Mouse (Mus musculus) intestine, embryonic 14.5 days (tissue): ENCODE results near the gene Ube2d1. TPM values are rescaled to one million over a fixed set of nuclear protein-coding genes. Genes with fewer than 3 reads are reported as not detected.

Experiments
- ATAC-seq: fragments of 200-750 bp; cut with Nextera tagmentation; replicated peaks from 2 replicates; pipeline ENCODE4 v1.8.0; 2017; ENCODE audit warnings: low read depth, moderate number of reproducible peaks, moderate TSS enrichment, moderate library complexity; ENCODE audit not compliant: low FRiP score, low TSS enrichment
- DNase-seq: peaks from one replicate; pipeline ENCODE4 v3.0.0-alpha.2; 2018; ENCODE audit warnings: low spot score
- H3K27ac ChIP-seq: fragments of 300-500 bp; sonication (generic); 2 replicates; pipeline ENCODE4 v1.5.1; 2014; ENCODE audit warnings: low read depth, mild to moderate bottlenecking, control low read depth
- H3K27me3 ChIP-seq: fragments of 300-500 bp; sonication (generic); replicated peaks from 2 replicates; pipeline ENCODE4 v1.6.1; 2014; ENCODE audit warnings: low read length, control low read depth; ENCODE audit not compliant: control insufficient read depth, insufficient read depth
- H3K36me3 ChIP-seq: fragments of 300-500 bp; sonication (generic); 2 replicates; pipeline ENCODE4 v1.6.1; 2014; ENCODE audit warnings: low read length, control low read depth; ENCODE audit not compliant: control insufficient read depth, insufficient read depth
- H3K4me1 ChIP-seq: fragments of 300-500 bp; sonication (generic); replicated peaks from 2 replicates; pipeline ENCODE4 v1.6.1; 2014; ENCODE audit warnings: low read length, control low read depth, mixed read lengths; ENCODE audit not compliant: control insufficient read depth, insufficient read depth
- H3K4me2 ChIP-seq: fragments of 300-500 bp; sonication (generic); 2 replicates; pipeline ENCODE4 v1.6.1; 2014; ENCODE audit warnings: low read length
- H3K4me3 ChIP-seq: fragments of 300-500 bp; sonication (generic); 2 replicates; pipeline ENCODE4 v1.5.1; 2014; ENCODE audit warnings: low read depth, low read length, control low read depth, mixed read lengths
- H3K9ac ChIP-seq: fragments of 300-500 bp; sonication (generic); 2 replicates; pipeline ENCODE4 v1.6.1; 2014; ENCODE audit warnings: mild to moderate bottlenecking, low read length
- H3K9me3 ChIP-seq: fragments of 300-500 bp; sonication (generic); 2 replicates; pipeline ENCODE4 v1.6.1; 2016; ENCODE audit warnings: low read length, control low read depth; ENCODE audit not compliant: control insufficient read depth
- WGBS: fragments of 180-500 bp; shearing (Covaris S2); extraction: QIAGEN DNeasy Blood & Tissue Kit; methylation state at CpG from one replicate; pipeline ENCODE4 v1.1.7; 2014; 5-methylcytosine and 5-hydroxymethylcytosine counted together
- polyA plus RNA-seq: library from polyadenylated mRNA; unstranded; fragments of >200 nt; fragmentation: Nextera tagmentation; extraction: Ambion mirVana; gene quantifications from 2 replicates; pipeline ENCODE4 v1.2.1, GENCODE M21; 2014

Gene Ube2d1
- polyA plus RNA-seq, 1 experiment from 2014 or later, result 75.8 TPM

DNA sequence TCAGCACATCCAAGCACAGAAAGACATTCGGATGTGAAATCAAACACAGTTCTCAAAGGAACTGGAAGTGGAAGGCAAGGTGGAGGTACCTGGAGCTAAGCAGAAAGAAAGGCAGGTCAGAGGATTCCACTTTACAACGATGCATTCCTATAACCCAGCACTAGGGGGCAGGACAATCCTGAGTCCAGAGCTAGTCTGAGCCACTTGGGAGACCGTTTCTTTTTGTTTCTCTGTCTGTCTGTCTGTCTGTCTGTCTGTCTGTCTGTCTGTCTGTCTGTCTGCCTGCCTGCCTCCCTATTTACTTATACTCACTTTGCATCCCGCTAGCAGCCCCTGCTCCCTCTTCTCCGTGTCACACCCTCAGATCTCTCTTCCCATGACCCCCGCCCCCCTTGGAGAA, 21.1 kb upstream of the Ube2d1 start:
- no peak overlapping the region for H3K27ac ChIP-seq
- H3K9me3 ChIP-seq, result no peaks in the 10 kb centered on the region
- WGBS, result 15% methylated on average over 6 of the region's 6 CpGs
- DNase-seq, result no peak
- no peak for ATAC-seq
- no peaks in the 10 kb centered on the region for H3K36me3 ChIP-seq
- H3K4me3 ChIP-seq, result no peak overlapping the region
- peak overlapping the region; percentile 26; the same call in 1 of the 2 replicates for H3K4me2 ChIP-seq
- H3K4me1 ChIP-seq, result no peaks in the 10 kb centered on the region
- no peaks in the 10 kb centered on the region for H3K27me3 ChIP-seq
- H3K9ac ChIP-seq, result no peak overlapping the region

DNA sequence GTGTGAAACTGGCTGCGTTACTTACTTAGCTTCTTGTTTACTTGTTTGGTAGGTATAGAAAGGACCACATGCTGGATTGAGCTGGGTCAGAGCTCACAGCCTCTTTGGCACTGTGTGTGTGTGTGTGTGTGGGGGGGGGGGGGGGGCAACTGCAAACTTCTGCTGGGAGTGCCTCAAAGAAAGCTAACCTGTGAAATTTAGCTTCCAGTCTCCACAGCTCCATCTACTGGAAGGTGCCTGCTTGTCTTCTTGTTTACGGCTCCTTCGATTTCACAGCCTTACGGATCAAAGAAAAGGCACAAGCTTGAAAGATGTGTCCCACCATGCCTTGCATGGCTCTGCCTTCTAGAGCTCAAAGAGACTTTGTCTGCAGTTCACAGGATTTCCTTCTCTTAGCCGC, 17.4 kb upstream of the Ube2d1 start:
- no peaks in the 10 kb centered on the region for H3K27me3 ChIP-seq
- DNase-seq (no peak), ATAC-seq (no peak)
- H3K9ac ChIP-seq, result no peak overlapping the region
- no peak overlapping the region for H3K4me3 ChIP-seq
- H3K36me3 ChIP-seq, result no peaks in the 10 kb centered on the region
- H3K4me2 ChIP-seq, result no peak overlapping the region
- no peaks in the 10 kb centered on the region for H3K9me3 ChIP-seq
- H3K4me1 ChIP-seq, result no peaks in the 10 kb centered on the region
- WGBS, result 20% methylated on average over 5 of the region's 5 CpGs
- H3K27ac ChIP-seq, result no peak overlapping the region

GRCm38 (mm10) chr10:71300161-71300560, 15.1 kb upstream of the Ube2d1 start:
- H3K4me2 ChIP-seq, result no peak overlapping the region
- WGBS, result 71% methylated on average over 16 of the region's 16 CpGs
- no peaks in the 10 kb centered on the region for H3K4me1 ChIP-seq
- H3K9me3 ChIP-seq, result no peaks in the 10 kb centered on the region
- no peaks in the 10 kb centered on the region for H3K27me3 ChIP-seq
- no peak overlapping the region for H3K27ac ChIP-seq
- no peak overlapping the region for H3K4me3 ChIP-seq
- no peak overlapping the region for H3K9ac ChIP-seq
- no peak for DNase-seq
- ATAC-seq, result no peak
- no peaks in the 10 kb centered on the region for H3K36me3 ChIP-seq

GRCm38 (mm10) chr10:71293245-71293644, 8.2 kb upstream of the Ube2d1 start:
- no peak overlapping the region for H3K9ac ChIP-seq
- DNase-seq, result no peak
- no peak overlapping the region for H3K4me3 ChIP-seq
- 0 out of 2 replicates have a peak, but pooled peaks cover 8% of the 10 kb centered on the region for H3K4me1 ChIP-seq
- no peaks in the 10 kb centered on the region for H3K36me3 ChIP-seq
- no peak for ATAC-seq
- 53% methylated on average over 4 of the region's 4 CpGs for WGBS
- no peak overlapping the region for H3K27ac ChIP-seq
- H3K27me3 ChIP-seq, result no peaks in the 10 kb centered on the region
- no peak overlapping the region for H3K4me2 ChIP-seq
- H3K9me3 ChIP-seq, result no peaks in the 10 kb centered on the region

- Histone ChIP-seq H3K4me2 (0 out of 2 replicates have a peak overlapping the region, but pooled peaks have one; percentile 11), H3K36me3 (no peaks in the 10 kb centered on the region), H3K4me1 (0 out of 2 replicates have a peak, but pooled peaks cover 8% of the 10 kb centered on the region), H3K9me3 (no peaks in the 10 kb centered on the region), H3K27me3 (no peaks in the 10 kb centered on the region), H3K9ac (no peak overlapping the region), H3K4me3 (no peak overlapping the region), H3K27ac (no peak overlapping the region)
- peak; percentile 64 for ATAC-seq
- WGBS, result 12% methylated on average over 5 of the region's 11 CpGs
- peak; percentile 57 for DNase-seq
Observed at GRCm38 (mm10) chr10:71292254-71292653, 7.2 kb upstream of the Ube2d1 start.

DNA sequence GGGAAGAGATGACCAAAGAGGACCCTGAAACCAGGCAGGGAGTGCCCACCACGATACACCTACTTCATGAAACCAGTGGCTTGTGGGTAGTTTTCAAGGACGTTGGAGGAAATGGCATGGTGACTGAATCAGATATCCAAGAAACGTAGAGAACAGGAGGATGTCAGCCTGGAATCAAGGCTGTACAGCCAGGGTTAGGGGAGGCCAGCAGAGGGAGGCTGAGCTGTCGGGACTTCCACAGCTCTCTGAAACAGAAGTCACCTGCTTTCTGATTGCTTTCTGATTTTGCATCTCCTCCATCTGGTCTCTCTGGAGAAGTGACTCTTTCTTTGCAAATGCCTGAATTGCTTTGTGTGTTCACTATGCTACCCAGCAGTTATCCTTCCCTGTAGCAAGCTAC, 6.7 kb upstream of the Ube2d1 start:
- WGBS, result 20% methylated on average over 4 of the region's 4 CpGs
- H3K4me3 ChIP-seq, result no peak overlapping the region
- H3K27ac ChIP-seq, result 0 out of 2 replicates have a peak overlapping the region, but pooled peaks have one; percentile 5

DNA sequence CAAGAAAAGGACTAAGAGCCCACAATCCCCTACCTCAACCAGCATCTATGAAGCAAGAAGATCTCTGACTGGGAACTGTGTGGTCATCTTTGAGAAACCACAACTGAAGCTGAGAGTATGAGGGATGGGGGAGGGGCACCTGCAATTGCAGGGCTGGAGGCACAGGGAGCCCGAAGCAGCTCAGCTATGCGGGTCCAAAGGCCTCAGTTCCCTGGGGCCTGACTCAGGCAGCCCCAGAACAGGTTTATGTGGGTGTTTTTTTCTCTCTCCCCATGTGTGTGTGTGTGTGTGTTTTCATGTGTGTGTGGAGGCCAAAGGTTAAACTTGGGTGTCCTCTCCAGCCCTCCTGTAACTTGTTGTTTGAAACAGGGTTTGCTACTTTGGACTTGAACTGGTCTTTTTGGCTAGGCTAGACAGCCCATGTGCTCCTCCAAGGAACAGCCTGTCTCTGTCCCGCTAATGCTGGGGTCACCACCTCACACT, 6.2 kb upstream of the Ube2d1 start:
- H3K4me1 ChIP-seq, result 0 out of 2 replicates have a peak, but pooled peaks cover 8% of the 10 kb centered on the region
- WGBS, result 28% methylated on average over 3 of the region's 3 CpGs
- no peak overlapping the region for H3K9ac ChIP-seq
- no peaks in the 10 kb centered on the region for H3K9me3 ChIP-seq
- ATAC-seq (peak; percentile 29; the same call in 1 of the 2 replicates), DNase-seq (no peak)
- H3K36me3 ChIP-seq, result no peaks in the 10 kb centered on the region
- H3K27ac ChIP-seq, result no peak overlapping the region
- H3K27me3 ChIP-seq, result no peaks in the 10 kb centered on the region
- no peak overlapping the region for H3K4me3 ChIP-seq
- H3K4me2 ChIP-seq, result no peak overlapping the region

More for the DNA sequence above, 6.7 kb upstream of the Ube2d1 start:
- DNase-seq (no peak), ATAC-seq (peak; percentile 38; the same call in 1 of the 2 replicates)
- no peaks in the 10 kb centered on the region for H3K9me3 ChIP-seq
- 0 out of 2 replicates have a peak, but pooled peaks cover 8% of the 10 kb centered on the region for H3K4me1 ChIP-seq
- no peaks in the 10 kb centered on the region for H3K27me3 ChIP-seq
- H3K4me2 ChIP-seq, result peak overlapping the region; percentile 11; the same call in 1 of the 2 replicates
- H3K9ac ChIP-seq, result no peak overlapping the region
- H3K36me3 ChIP-seq, result no peaks in the 10 kb centered on the region

DNA sequence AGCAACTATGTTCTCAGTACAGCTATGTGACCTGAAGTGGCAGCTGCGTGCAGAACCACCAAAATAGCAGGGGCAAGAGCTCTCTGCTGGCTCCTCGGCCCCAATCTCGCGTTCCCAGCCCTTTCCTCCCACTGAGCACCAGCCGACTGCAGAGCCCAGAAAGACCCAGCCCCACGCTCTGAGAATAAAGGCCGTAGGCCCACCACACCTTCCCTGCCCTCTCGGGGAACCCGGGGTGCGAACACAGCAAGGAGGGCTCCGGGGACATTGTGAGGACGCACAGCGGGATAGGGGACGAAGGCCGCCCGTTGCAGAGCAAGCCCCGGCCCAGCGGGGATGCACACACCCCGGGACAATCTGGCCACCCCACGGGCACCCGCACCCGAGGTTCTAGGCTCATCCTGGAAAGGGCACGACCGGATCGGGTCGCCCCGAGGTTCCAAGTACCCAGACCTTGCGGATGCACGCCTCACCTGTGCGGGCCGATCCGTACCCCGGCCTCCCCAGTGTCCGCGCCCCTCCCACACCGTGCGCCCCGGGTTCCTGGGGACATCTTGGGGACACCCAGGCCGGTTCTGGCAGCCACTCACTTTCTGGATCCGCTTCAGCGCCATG, 444 bp downstream of the Ube2d1 start:
- peak; percentile 87 for ATAC-seq
- Histone ChIP-seq H3K9me3 (no peaks in the 10 kb centered on the region), H3K9ac (peak overlapping the region; percentile 91), H3K27ac (peak overlapping the region; percentile 33; the same call in 1 of the 2 replicates), H3K36me3 (peaks cover 5% of the 10 kb centered on the region; the same call in 1 of the 2 replicates), H3K4me2 (peak overlapping the region; percentile 67), H3K27me3 (no peaks in the 10 kb centered on the region), H3K4me3 (peak overlapping the region; percentile 94), H3K4me1 (peaks cover 16% of the 10 kb centered on the region)
- DNase-seq, result peak; percentile 91
- WGBS, result under 1% methylated on average over 41 of the region's 41 CpGs

- Histone ChIP-seq H3K9me3 (no peaks in the 10 kb centered on the region), H3K9ac (peak overlapping the region; percentile 91), H3K27me3 (no peaks in the 10 kb centered on the region), H3K4me1 (peaks cover 16% of the 10 kb centered on the region), H3K36me3 (peaks cover 5% of the 10 kb centered on the region; the same call in 1 of the 2 replicates), H3K27ac (peak overlapping the region; percentile 33; the same call in 1 of the 2 replicates), H3K4me2 (peak overlapping the region; percentile 67), H3K4me3 (peak overlapping the region; percentile 94)
- 13% methylated on average over 8 of the region's 8 CpGs for WGBS
- ATAC-seq, result no peak
- no peak for DNase-seq
Observed at GRCm38 (mm10) chr10:71284131-71284510, 941 bp downstream of the Ube2d1 start.
